Mouse (Mus musculus) small intestine, adult 2 months (tissue): ENCODE measurements around the gene Casc1.

ENCODE experiments used
- CTCF ChIP-seq: fragments of 200-500 bp; IDR thresholded peaks from 2 replicates; pipeline ENCODE4 v1.5.1; 2012; ENCODE audit warnings: low read depth, mild to moderate bottlenecking, control low read depth, inconsistent platforms, low read length, moderate library complexity, mixed read lengths; ENCODE audit not compliant: insufficient replicate concordance, insufficient read length; ENCODE audit errors: extremely low read depth
- POLR2A ChIP-seq: fragments of 200-500 bp; IDR thresholded peaks from 2 replicates; pipeline ENCODE4 v1.6.1; 2012; ENCODE audit warnings: low read depth, mild to moderate bottlenecking, control low read depth, inconsistent platforms, low read length, moderate library complexity

- TF ChIP-seq CTCF (no peak), POLR2A (no peak)
Observed at GRCm38 (mm10) chr6:145127652-145128051, 83.2 kb downstream of the Casc1 start.
